Mouse (Mus musculus): ENCODE measurements around the gene Cavin1. TPM values are rescaled to one million over a fixed set of nuclear protein-coding genes. Genes with fewer than 3 reads are reported as not detected.

Gene Cavin1
- total and polyA plus RNA-seq, 3 experiments: 3.4 to 9.0 TPM; not detected in 1

GRCm38 (mm10) chr11:100981236-100981635 lies 10.5 kb upstream of the Cavin1 start:
- Histone ChIP-seq H3K9me3 (replicated peaks; ENCODE audit: insufficient read depth, low read length) (no peaks in the 10 kb centered on the region), H3K9ac (ENCODE audit: control insufficient read depth, low read depth, low read length, poor library complexity, severe bottlenecking) (no peak overlapping the region), H3K27ac (ENCODE audit: control insufficient read depth, low read depth, low read length) (no peak overlapping the region), H3K4me1 (ENCODE audit: control insufficient read depth in 1 of 2, insufficient read depth in 2 of 2, low read length in 2 of 2) (peaks cover 4 to 11% of the 10 kb centered on the region in 2 experiments; a peak in 3 of 4 replicates), H3K79me2 (ENCODE audit: control insufficient read depth, insufficient read depth, low read length, poor library complexity) (no peaks in the 10 kb centered on the region), H3K36me3 (ENCODE audit: control insufficient read depth in 1 of 2, insufficient read depth in 2 of 2, low read length in 2 of 2) (peaks cover 0 to 4% of the 10 kb centered on the region in 2 experiments; a peak in 1 of 4 replicates), H3K27me3 (ENCODE audit: control insufficient read depth in 1 of 2, insufficient read depth in 2 of 2, low read length in 2 of 2) (peaks cover 7 to 8% of the 10 kb centered on the region in 2 experiments; a peak in 3 of 4 replicates), H3K4me3 (ENCODE audit: control insufficient read depth in 1 of 2, insufficient read depth in 1 of 2, low read depth in 2 of 2, low read length in 2 of 2) (no peak overlapping the region)
- no peak for DNase-seq (ENCODE audit: low read depth, low spot score)
- no peak for TF ChIP-seq BHLHE40 (IDR thresholded peaks at IDR 0.05; ENCODE audit: borderline replicate concordance, low read depth, low read length)
- TF ChIP-seq GABPA (IDR thresholded peaks at IDR 0.05; ENCODE audit: low read depth, low read length): no peak
- TF ChIP-seq ZNF384 (IDR thresholded peaks at IDR 0.05; ENCODE audit: low read depth, low read length): no peak
- TF ChIP-seq MXI1 (IDR thresholded peaks at IDR 0.05; ENCODE audit: low read depth, low read length): no peak
- no peak for TF ChIP-seq NELFE (IDR thresholded peaks at IDR 0.05; ENCODE audit: low read depth, low read length)
- no peak for TF ChIP-seq KAT2A (conservative IDR thresholded peaks at IDR 0.05; ENCODE audit: low read depth, low read length)
- TF ChIP-seq MYC (IDR thresholded peaks at IDR 0.05; ENCODE audit: low read depth, low read length): no peak
- TF ChIP-seq CHD1 (IDR thresholded peaks at IDR 0.05; ENCODE audit: low read depth, low read length): no peak
- TF ChIP-seq CHD2 (IDR thresholded peaks at IDR 0.05; ENCODE audit: low read length): no peak
- no peak for TF ChIP-seq TBP (IDR thresholded peaks at IDR 0.05; ENCODE audit: low read depth, low read length)

GRCm38 (mm10) chr11:100980438-100980837 lies 9.8 kb upstream of the Cavin1 start:
- no peak overlapping the region for H3K4me3 ChIP-seq (ENCODE audit: control insufficient read depth in 1 of 2, insufficient read depth in 1 of 2, low read depth in 2 of 2, low read length in 2 of 2)
- H3K4me1 ChIP-seq (ENCODE audit: control insufficient read depth in 1 of 2, insufficient read depth in 2 of 2, low read length in 2 of 2): peaks cover 4 to 11% of the 10 kb centered on the region in 2 experiments; a peak in 3 of 4 replicates
- no peaks in the 10 kb centered on the region for H3K79me2 ChIP-seq (ENCODE audit: control insufficient read depth, insufficient read depth, low read length, poor library complexity)
- H3K36me3 ChIP-seq (ENCODE audit: control insufficient read depth in 1 of 2, insufficient read depth in 2 of 2, low read length in 2 of 2): peaks cover 0 to 4% of the 10 kb centered on the region in 2 experiments; a peak in 1 of 4 replicates
- TF ChIP-seq JUND (IDR thresholded peaks at IDR 0.05; ENCODE audit: low read depth, low read length) (no peak), SMC3 (IDR thresholded peaks at IDR 0.05; ENCODE audit: low read depth, low read length) (no peak), MAFK (IDR thresholded peaks at IDR 0.05; ENCODE audit: borderline replicate concordance, low read depth, low read length) (no peak), CHD1 (IDR thresholded peaks at IDR 0.05; ENCODE audit: low read depth, low read length) (no peak), CHD2 (IDR thresholded peaks at IDR 0.05; ENCODE audit: low read length) (no peak), TAL1 (IDR thresholded peaks at IDR 0.05; ENCODE audit: low read length) (no peak), ZMIZ1 (IDR thresholded peaks at IDR 0.05; ENCODE audit: low read depth, low read length) (no peak), CTCF (IDR thresholded peaks at IDR 0.05 in 2 of 3, conservative IDR thresholded peaks at IDR 0.05 in 1 of 3; ENCODE audit: control insufficient read depth in 1 of 3, insufficient read depth in 1 of 3, low read depth in 2 of 3, low read length in 3 of 3, poor library complexity in 1 of 3, severe bottlenecking in 1 of 3) (no peak), MAZ (IDR thresholded peaks at IDR 0.05; ENCODE audit: low read depth, low read length) (no peak), MYB (IDR thresholded peaks at IDR 0.05; ENCODE audit: low read depth, low read length) (no peak), MYC (IDR thresholded peaks at IDR 0.05; ENCODE audit: low read depth, low read length) (no peak), E2F4 (IDR thresholded peaks at IDR 0.05; ENCODE audit: borderline replicate concordance, low read depth, low read length) (no peak), ZNF384 (IDR thresholded peaks at IDR 0.05; ENCODE audit: low read depth, low read length) (no peak), HCFC1 (IDR thresholded peaks at IDR 0.05; ENCODE audit: low read depth, low read length) (no peak), UBTF (IDR thresholded peaks at IDR 0.05; ENCODE audit: borderline replicate concordance, insufficient read depth, low read depth, low read length) (no peak), SIN3A (IDR thresholded peaks at IDR 0.05; ENCODE audit: low read length) (no peak), ZC3H11A (IDR thresholded peaks at IDR 0.05; ENCODE audit: low read depth, low read length) (no peak)
- H3K27ac ChIP-seq (ENCODE audit: control insufficient read depth, low read depth, low read length): no peak overlapping the region
- DNase-seq (ENCODE audit: low read depth, low spot score): no peak
- H3K9ac ChIP-seq (ENCODE audit: control insufficient read depth, low read depth, low read length, poor library complexity, severe bottlenecking): no peak overlapping the region
- H3K9me3 ChIP-seq (replicated peaks; ENCODE audit: insufficient read depth, low read length): no peaks in the 10 kb centered on the region
- H3K27me3 ChIP-seq (ENCODE audit: control insufficient read depth in 1 of 2, insufficient read depth in 2 of 2, low read length in 2 of 2): peaks cover 8% of the 10 kb centered on the region in 2 experiments; a peak in 3 of 4 replicates
